Mouse (Mus musculus): Measurements from ENCODE around the gene Ctrb1. TPM values are rescaled to one million over a fixed set of nuclear protein-coding genes. Genes with fewer than 3 reads are reported as not detected.

Gene Ctrb1
- polyA plus RNA-seq, 1 experiment: not detected

DNA sequence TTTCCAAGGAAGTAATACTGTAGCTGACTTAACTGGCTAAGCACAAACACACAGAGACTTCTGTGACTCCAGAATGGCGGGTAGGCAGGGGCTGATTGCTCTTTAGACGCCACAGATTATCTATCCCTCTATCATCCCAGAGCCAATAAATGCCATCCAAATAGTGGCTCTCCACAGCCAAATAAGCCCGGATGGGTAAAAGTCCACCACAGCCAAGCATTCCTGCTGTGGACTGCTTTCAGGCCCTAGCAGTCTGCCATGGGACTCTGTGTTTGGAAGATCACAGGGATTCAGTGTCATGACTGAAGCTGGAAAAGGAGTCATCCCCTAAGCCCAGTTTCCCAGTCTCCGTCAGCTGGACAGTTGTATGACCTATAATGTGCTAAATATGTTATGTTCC, 36.7 kb upstream of the Ctrb1 start:
- no peak for TF ChIP-seq GATA1 (IDR thresholded peaks at IDR 0.05; ENCODE audit: low read length)

- no peak for TF ChIP-seq GATA1 (IDR thresholded peaks at IDR 0.05; ENCODE audit: low read length)
These were observed 35.5 kb upstream of the Ctrb1 start for GRCm38 (mm10) chr8:111726102-111726900.

- TF ChIP-seq GATA1 (IDR thresholded peaks at IDR 0.05; ENCODE audit: low read length): no peak
These were observed 34.5 kb upstream of the Ctrb1 start for GRCm38 (mm10) chr8:111725341-111725740.

DNA sequence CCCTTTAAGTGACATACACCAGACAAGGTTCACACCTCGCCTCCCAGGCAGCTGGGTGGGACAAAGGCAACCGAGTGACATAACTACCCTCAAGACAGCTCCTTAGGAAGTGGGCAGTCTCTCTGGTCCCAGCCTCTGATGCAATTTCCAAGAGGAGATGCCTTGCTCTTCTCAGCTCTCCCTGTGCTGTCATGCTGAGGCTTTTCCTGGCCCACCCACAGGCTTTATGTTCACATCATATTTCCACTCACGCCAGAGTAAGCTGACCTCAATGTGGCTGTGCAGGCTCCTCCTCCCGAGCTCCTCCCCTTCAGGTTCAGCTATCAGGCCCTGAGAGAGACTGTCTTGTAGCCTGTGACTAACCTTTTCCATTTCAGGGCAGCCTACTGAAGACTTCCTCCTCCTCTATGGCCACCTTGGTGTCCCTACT, 29.3 kb upstream of the Ctrb1 start:
- no peak for TF ChIP-seq GATA1 (IDR thresholded peaks at IDR 0.05; ENCODE audit: low read length)

DNA sequence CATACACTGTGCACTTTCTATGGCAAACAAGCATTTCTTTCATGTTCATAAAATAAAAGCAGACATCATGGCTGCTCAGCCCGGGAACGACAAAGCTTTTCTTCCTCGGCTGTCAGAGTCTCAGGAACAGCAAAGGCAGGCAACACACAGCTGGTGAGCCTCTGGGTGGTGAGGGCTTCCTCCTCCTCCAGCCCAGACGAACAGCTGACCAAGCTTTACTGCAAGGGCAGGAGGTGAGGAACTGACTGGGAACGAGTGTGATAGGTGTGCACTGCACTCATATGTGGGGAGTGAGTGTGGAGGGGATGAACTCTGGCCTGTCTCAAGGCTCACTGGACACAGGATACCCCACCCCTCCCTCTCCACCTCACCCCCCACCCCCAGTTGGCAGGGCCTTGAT, 28.1 kb upstream of the Ctrb1 start:
- TF ChIP-seq GATA1 (IDR thresholded peaks at IDR 0.05; ENCODE audit: low read length): no peak

DNA sequence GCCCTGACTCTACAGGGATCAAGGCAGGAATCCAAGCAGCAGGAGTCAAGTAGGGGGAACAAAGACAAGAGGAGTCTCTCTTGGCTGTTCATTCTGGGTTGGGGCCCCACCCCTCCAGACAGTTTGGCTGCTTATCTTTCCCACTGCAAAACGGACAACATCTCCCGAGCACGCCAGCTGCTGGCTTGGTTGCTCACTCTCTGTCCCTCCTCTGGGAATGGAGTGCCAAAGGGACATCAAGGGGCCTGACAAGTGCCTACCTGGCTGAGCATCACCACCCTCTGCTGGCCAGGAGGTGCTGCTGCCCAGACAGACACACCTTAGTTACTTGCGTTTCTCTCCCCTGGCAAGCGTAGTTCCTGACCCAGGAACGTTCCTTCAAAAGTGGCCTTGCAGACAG, 27.1 kb upstream of the Ctrb1 start:
- no peak for TF ChIP-seq GATA1 (IDR thresholded peaks at IDR 0.05; ENCODE audit: low read length)

GRCm38 (mm10) chr8:111717488-111717792, 26.6 kb upstream of the Ctrb1 start:
- TF ChIP-seq GATA1 (IDR thresholded peaks at IDR 0.05; ENCODE audit: low read length): no peak

DNA sequence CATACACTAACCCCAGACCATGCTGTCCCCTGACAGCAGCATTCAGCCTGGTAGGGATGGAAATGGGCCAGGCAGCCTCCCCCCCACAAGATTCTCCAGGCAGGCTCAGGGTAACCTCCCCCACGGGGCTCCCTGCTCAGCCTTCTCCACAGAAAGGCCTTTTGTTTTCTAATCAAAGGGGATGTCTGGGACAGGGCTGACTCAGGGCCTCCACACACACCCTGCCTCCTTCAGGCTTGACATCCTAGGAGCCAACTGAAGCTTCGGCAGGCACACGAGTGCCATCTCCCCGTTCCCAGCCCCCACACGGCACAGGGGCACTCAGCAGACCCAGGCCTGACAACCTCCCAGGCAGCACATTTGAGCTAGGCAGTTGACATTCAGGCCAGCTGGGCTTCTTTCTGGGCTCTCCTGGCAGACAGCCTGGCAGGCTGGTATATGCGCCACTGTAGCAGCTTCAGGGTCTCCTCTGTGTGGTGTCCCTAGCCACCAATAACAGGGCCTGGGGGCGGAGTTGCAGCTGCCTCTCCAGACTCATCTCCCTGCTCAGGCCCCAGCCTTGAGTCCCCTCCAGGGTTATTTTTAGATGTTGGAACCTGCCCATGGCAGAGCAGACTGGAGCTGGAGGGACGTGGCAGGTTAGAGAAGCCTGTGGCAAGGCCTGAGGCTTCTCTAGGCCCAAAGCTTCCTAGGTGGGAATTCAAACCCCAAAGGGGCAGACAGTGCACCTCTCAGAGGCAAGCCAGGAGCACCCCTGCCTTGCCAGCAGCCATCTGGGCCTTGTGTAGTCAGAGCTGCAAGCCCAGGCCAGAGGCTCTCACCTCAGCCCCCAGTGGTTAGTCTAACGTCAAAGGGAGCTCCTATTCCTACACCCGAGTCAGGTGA, 26.0 kb upstream of the Ctrb1 start:
- TF ChIP-seq GATA1 (IDR thresholded peaks at IDR 0.05; ENCODE audit: low read length): no peak

- no peak for TF ChIP-seq GATA1 (IDR thresholded peaks at IDR 0.05; ENCODE audit: low read length)
These were observed 24.7 kb upstream of the Ctrb1 start for GRCm38 (mm10) chr8:111715514-111715913.

DNA sequence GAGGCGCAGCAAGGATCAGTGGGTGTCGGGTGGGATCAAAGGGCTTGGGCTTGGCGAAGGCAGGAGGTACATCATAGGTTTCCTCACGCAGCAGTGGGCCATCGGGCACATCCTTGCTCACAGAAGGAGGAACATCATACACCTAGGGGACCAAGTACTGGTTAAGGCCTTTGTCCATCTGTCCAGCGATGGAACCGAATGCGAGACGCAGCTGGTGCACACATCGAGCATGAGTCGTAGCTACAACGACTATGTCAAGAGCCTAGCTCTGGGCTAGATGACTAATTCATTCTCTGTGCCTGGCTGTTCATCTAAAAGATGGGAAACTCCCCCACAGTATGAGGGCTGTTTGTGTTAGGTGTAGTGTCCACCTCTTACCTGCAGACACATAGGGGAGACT, 23.5 kb upstream of the Ctrb1 start:
- no peak for TF ChIP-seq GATA1 (IDR thresholded peaks at IDR 0.05; ENCODE audit: low read length)

GRCm38 (mm10) chr8:111713817-111714216, 23.0 kb upstream of the Ctrb1 start:
- no peak for TF ChIP-seq GATA1 (IDR thresholded peaks at IDR 0.05; ENCODE audit: low read length)

- no peak for TF ChIP-seq GATA1 (IDR thresholded peaks at IDR 0.05; ENCODE audit: low read length)
These were observed 22.5 kb upstream of the Ctrb1 start for GRCm38 (mm10) chr8:111713291-111713690.

GRCm38 (mm10) chr8:111712588-111712987, 21.8 kb upstream of the Ctrb1 start:
- TF ChIP-seq GATA1 (IDR thresholded peaks at IDR 0.05; ENCODE audit: low read length): no peak

GRCm38 (mm10) chr8:111712135-111712534, 21.3 kb upstream of the Ctrb1 start:
- no peak for TF ChIP-seq GATA1 (IDR thresholded peaks at IDR 0.05; ENCODE audit: low read length)

- no peak for TF ChIP-seq GATA1 (IDR thresholded peaks at IDR 0.05; ENCODE audit: low read length)
These were observed 20.1 kb upstream of the Ctrb1 start for GRCm38 (mm10) chr8:111710777-111711485.

DNA sequence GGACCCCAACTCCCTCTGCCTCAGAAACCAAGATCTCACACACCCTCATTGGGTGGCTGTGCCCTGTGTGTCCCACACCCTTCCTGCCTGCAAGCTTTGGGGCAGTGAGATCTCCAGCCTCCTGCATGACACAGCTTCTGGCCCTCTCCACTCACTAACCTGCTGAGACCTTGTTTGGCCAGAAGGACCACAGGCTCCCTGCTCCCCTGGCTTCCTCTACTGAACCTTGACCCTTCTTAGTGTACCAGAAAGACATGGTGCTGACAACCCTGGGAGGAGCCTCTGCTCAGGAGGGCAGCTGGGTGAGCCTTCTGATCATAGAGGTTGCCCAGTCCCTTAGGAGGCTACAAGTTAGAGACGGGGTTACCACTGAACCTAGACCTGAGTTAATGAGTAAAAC, 18.4 kb upstream of the Ctrb1 start:
- TF ChIP-seq GATA1 (IDR thresholded peaks at IDR 0.05; ENCODE audit: low read length): no peak
